Mouse (Mus musculus): ENCODE data around the gene Rgn.

The Rgn gene

DNA sequence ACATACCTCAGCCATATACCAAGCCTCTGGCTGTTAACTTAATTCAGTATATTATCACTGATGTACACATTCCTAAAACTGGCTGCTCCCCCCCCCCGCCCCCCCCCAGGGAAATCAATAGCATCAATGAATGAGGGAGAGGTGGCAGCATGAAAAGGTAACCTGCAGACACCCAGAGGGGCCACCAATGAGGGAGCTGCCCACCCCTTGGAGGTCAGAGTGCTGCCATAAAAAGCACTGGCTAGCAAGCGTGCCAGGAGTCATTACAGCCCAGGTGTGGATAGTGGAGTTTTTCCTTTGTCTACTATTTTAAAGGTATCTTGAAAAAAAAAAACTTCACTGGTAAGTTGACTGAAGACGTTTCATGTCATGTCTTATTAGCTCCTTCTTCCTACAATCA is at the start of gene Rgn:
Rgn (plus strand) TSS at position 256 of the 400 bp plus-strand sequence.
- DNase-seq: no peak

DNA sequence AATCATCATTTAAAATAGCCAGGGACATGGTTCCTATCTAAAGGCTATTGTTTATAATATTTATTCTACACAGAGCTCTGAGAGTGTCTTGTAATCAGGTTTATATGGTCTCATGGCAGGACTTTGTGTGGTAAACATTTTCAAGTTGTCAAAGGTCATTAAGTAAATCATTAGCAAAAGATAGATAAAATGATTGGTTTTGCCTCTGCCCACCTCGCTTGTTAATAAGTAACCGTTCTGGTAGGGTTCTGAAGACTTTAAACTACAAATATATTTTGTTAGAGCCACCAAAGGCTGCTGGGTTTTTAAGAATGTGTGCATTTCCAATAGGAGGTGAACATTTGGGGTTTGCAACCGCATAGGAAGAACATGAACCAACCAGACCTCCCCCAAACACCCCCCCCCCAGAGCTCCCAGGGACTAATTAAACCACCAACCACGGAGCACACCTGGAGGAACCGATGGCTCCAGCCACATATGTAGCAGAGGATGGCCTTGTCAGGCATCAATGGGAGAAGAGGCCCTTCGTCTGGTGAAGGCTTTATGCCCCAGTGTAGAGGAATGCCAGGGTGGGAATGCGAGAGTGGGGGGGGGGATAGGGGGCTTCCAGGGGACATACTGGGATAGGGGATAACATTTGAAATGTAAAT is 29.2 kb upstream of the Rgn start:
- no peak for DNase-seq

DNA sequence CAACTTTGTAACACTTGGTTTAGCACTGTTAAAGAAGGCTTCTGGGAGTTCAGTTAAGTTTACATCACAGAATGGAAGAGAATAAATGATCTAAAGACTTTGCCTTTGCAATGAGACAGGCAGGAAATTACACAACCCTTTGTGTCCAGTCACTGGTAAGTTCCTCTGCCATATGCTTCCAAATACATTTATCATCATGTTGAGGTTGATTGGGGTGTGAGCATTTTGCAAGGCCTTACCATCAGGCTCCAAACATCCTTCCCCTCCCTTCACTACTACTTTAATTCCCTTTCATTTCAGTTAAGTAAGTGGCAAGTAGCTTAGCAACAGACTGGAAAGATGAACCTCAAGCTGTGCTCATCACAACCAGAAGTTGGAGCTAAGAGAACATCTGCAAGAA is 28.0 kb upstream of the Rgn start:
- no peak for DNase-seq

DNA sequence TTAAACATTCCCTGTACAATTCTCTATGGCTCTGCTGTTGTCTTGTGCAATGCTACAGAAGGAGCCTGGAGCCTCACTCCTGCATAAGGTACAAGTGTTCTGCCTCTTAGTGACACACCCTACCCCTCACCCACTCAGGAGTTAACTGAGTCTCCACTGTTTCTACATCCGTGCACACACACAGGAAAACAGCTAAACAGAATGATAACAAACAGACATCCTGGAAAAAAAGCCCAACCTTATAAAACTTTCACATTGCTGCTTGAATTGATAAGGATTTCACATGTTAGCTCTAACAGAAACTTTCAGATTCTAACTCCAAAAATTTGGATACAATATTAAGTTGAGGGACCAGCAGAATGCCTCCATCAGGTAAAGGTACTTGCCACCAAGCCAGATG is 17.0 kb upstream of the Rgn start:
- no peak for DNase-seq

DNA sequence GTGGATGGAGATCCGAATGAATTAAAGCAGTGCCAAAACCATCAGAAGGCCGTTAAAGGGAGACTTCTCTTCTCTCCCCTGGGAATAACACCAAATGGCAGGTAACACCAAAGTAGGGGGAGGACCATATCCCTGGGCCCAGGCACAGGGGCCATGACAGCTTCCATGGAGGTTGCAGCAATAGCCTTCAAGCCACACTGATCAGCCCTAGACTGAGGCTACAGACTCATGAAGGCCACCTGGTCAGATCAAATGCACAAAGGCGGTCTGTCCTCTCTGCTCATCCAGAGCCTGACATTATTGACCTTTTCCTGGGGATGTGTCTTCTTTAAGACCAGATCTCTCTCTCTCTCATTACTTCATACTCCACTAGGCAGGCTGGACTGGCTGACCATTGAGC is 5.7 kb upstream of the Rgn start:
- DNase-seq: no peak

DNA sequence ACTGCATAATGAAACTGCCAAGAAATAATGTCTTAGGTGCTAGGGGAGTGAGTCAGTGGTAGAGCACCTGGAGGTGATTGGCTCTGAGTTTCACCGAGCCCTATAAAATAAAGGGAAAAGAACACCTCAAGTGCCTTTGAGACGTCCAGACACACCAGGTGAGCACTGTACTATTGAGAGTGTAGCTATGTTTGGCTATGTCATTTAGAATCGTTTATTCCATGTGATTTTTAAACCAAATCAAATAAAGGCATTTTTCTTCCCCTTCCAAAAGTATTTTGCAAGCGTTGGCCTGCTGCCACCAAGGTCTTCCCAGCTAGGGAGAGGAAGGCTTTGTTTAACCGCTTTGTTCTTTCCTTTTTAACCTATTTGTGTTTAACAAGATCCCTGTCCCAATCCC is 2.0 kb upstream of the Rgn start:
- peak; percentile 61 for DNase-seq

DNA sequence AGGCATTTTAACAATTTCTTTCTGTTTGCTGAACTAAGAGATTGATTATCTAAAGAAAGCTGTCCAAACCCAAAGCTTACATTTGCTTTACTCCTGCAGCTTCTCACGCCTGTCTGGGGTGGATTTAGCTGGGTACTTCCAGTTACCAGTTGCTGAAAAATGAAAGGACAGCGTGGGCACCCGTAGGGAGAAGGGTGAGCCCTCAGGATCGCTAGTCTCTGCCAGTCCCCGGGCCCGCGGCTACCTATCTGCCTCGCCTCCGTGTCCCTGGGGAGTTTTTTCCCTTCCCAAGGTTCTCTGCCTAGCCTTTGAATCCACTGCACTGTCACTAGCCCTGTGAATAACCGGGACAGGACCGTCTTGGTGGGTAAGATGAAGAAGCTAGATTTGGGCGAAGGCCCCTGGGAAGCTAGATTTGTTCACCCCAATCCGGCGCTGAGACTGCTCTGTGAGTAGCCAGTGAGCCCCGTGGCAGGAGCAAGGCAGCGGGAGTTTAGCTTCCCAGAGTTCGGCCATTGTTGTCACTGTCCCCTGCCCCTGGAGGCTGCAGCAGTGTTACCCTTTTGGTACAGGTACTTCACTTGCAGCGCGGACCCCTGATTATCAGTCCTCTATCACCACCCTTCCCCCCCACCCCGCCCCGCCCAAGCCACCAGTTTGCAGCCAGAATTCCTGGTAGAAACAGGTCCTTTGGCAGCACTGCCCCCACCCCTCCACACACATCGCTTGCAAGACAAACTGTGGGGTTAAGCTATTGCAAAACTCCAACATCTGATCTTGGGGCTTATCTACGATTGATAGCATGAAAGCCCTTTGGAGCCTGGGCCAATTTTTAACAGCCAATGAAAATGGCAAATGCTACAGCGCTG is 1.3 kb upstream of the Rgn start:
- DNase-seq: peak; percentile 15

DNA sequence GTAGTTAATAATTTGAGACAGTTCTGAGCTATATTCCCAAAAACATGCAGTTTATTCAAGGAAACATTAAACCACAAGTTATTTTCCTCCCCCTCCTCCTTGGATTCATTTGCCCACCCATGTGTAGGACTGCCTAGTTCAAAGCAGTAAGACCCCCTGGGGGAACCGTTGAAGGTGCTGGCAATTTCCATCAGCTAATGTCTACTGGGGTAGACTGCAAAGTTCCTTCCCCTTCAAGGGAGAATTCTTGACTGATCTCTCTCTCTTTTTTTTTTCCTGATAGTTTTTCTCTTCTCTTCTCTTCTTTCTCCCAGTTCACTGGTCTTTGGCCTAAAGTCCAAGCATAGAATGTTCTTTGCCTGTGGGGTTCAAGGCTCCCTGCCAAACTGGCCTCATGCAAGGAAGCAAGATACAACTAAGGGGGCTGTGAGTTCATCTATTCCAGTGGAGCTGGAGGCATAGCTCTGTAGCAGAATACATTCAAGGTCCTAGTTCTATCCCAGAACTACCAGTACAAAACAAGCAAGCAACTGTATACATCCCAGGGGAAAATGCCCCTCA is 627 bp upstream of the Rgn start:
- DNase-seq: no peak

DNA sequence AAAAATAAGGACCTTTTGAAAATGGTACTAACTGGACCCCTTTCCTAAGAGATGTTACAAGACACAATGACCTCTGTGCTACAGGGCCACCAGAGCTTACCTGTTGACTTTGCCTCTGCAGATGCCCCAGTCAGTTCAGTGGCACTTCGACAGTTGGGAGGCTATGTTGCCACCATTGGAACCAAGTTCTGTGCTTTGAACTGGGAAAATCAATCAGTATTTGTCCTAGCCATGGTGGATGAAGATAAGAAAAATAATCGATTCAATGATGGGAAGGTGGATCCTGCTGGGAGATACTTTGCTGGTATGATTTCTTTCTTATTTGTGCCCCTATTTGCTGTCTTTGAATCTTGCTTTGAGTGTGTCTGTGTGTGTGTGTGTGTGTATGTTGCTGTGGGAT is 2.6 kb downstream of the Rgn start:
- DNase-seq: no peak

DNA sequence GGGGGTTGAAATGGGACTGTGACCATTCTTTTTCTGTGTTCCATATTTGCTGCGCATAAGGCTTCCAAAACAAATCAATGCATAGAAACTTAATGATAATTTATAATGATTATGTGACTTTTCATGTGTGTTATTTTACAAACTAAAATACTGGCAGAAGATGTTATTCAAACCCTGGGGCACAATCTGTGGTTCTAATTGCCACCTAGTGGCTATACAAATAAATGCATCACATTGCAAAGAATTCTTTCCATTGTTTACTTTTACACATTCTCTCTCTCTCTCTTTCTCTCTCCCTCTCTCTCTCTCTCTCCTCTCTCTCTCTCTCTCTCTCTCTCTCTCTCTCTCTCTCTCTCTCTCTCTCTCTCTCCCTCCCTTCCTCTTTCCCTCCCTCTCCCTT is 12.3 kb downstream of the Rgn start:
- no peak for DNase-seq

DNA sequence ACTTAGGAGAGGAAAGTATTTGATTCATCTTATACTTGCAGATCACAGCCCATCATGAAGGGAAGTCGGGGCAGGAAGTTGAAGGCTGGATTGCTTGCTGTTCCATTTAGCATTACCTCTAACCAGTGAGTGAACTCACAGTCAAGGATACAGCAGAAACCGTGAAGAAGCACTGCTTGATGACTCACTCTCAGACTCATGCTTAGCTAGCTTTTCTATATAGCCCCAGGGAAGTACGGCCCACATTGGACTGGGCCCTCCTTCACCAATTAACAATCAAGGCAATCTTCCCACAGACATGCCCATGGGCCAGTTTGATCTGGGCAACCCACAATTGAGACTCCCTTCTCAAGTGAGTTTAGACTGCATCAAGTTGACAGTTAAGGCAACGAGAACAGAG is 14.4 kb downstream of the Rgn start:
- no peak for DNase-seq

DNA sequence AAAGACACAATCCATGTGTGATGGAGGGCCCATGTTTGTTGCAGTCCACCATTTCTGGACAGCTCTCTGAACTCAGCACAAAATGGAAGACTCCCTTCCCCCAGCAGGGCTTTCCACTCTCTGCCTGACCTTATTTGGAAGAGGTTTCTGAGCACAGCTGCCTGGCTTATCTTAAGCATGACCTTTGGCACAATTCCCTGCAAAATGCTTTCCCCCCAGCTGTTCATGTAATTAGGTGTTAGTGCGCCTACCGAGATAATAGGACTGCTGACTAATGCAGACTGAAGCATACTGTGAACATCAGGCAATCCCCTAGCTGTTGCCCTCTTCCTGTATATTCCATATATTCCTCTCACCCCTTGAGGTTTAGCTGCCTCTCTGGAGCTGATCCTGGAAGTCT is 21.4 kb downstream of the Rgn start:
- peak; percentile 1 for DNase-seq

DNA sequence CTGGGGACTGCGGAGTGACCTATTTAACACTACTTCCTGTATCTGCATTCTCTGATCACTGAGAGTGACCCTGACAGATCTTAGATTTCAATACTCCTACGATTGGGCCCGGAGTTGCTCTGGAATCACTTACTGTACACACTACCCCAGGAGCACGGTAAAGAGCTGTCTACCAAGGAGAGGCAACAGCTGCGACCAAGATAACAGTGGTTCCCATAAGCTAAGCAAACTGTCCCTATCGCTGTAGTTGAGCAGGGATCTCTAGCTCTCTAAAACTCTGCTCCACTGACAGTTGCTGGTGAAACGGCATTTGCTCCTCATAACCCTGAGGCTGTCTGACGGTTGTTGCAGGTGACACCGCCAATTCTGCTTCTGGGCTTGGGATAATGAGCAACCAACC is 23.1 kb downstream of the Rgn start:
- no peak for DNase-seq

DNA sequence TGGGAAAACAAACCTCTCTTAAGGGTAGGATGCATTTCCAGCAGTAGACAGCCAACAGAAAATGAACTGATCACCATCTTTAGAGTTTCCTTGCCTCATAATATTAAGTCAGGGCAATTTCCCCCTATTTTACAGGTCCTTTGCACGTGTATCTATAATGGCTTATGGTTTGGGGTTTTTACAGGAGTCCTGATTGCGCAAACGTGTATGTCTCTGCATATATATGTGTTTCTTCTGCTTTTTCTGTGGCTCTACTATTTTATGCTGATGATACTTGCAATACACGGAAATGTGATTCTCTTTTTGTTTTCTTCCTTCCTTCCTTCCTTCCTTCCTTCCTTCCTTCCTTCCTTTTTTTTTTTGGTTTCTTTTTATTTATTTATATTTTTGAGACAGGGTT is 24.3 kb downstream of the Rgn start:
- DNase-seq: no peak

DNA sequence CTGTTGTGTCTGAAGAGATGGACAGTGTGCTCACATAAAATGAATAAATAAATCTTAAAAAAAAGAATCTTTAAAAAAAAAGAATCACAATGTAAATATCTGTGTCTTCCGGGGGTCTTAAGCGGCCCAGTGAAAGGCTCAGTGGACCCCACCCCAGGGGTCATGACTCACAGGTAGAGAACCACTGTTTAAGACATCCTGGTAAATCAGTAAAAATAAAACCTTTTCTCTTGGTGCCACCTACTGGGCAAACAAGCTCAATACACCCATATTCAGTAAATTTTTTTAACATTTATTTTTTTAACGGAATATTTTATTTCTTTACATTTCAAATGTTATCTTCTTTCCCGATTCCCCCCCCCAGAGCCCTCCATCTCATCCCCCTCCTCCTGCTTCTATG is 38.4 kb downstream of the Rgn start:
- DNase-seq: peak; percentile 0

DNA sequence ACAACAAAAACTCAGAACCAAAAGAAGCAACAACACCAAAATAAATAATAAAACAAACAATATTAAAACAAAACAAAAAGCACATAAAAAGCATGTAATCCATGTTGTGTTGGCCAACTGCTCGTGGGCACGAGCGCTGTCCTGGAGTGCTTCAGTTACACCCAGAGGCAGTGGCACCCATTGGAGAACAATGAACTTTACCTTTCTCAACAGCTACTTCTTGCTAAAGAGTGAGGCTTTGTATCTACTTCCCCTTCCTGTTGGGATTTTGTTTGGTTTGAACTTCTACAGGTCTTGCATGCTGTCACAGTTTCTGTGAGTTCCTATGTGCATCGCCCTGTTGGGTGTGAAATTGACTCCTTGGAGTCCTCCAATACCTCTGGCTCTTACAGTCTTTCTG is 58.9 kb downstream of the Rgn start:
- no peak for DNase-seq

Measured in lung, postnatal 14 days (tissue).